Mouse (Mus musculus) left cerebral cortex, postnatal 25 days (tissue): ENCODE results near the gene Spaca4. TPM values are rescaled to one million over a fixed set of nuclear protein-coding genes. Genes with fewer than 3 reads are reported as not detected.

ENCODE experiments used
- DNase-seq, 2 experiments: peaks; one replicate each; pipeline ENCODE4 v3.0.0; 2022; ENCODE audit warnings: low spot score in 2 of 2, mixed read lengths in 1 of 2
- intact Hi-C: fragments of 180-260 bp; cut with DNase I; formaldehyde crosslinking; loops from one replicate; pipeline ENCODE4 v1.15.1; 2025
- total RNA-seq, 2 experiments: library from RNA; stranded (reverse); gene quantifications; 2 replicates each; pipeline ENCODE4 v1.2.3; 2021

Spaca4 gene
- total RNA-seq, 2 experiments from 2014 or later: not detected

DNA sequence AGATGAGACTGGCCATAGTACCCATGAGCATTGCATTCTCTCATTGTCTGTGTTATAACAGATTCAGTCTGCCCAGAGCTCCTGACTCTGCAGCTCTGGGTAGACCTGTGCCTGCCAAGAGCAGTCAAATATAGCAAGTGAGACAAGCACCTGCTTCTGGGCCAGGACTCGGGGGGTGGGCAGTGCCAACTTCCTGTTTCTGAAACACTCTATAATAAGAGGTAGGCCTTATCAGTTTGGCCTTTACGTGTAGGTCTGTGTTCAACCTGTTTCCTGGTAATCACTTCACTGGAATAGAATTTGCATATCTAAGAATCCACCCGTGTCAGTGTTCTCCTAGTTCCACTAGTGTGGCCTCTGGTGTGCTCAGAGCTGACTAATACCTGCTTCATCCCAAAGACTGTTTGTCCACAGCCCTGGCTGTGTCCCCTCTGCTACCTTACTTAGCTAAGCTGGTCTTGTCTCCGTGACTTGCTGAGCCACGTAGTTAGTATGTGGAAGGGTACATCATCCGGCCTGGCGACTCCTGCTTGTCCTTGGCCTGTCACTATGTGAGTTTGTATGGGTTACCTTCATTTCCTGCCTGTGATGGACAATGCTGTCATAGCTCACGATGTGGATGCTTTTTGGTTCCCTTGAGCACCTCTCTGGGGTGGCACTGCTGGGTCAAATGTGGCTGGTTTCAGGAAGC, 44.4 kb downstream of the Spaca4 start:
- no peak for DNase-seq
- intact Hi-C loops: loop anchor here (5.0 kb wide), 2 partner anchors 74 to 89 kb away; no protein-coding TSS in a partner anchor

DNA sequence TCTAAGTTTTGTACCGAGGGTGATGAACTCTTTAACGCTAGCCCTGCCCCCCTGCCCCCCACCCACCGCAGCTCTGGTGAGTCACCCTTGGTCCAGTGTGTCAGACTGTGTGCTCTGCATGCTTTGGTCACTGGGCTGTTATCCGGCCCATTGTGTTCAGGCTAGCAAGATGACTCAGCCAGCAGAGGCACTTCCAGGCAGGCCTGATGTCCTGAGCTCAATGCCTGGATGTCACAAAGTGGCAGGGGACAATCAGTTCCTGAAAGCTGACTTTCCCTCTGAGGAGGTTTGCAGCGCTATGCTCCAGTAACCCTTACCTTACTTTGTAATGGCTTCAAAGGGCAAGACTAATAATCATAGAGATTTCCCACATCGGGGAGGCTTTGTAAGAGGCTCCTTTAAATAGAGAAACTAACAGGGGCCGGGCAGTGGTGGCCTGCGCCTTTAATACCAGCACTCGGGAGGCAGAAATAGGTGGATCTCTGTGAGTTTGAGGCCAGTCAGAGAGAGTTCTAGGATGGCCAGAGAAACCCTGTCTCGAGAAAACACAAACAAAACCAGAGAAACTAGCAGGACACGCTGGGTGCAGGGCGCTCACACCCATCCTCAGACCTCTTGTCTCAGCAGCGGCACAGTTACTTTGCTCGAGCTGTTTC, 45.5 kb downstream of the Spaca4 start:
- no peak for DNase-seq

DNA sequence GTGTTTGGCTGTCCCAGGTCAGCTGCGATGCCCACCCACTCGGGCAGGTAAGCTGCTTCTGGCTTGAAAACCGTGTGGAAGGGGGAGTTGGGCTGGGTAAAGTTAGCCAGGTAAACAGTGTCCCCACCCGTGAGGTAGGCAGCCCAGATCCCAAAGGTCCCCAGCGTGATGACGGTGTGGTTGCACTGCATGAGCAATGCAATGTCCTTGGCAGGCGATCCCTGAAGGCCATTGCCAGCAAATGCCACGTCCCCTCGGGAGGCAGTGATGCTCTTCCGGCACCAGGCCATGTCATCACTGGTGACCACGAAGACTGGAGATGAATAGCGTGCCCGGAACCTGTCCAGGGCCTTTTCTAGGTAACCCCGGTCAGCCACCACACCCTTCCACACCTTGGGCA, 47.1 kb downstream of the Spaca4 start:
- intact Hi-C loops: no loop called here
- no peak for DNase-seq

More for the DNA sequence above, 45.5 kb downstream of the Spaca4 start:
- intact Hi-C loops: loop anchor here (5.0 kb wide), 2 partner anchors 73 to 88 kb away; no protein-coding TSS in a partner anchor

DNA sequence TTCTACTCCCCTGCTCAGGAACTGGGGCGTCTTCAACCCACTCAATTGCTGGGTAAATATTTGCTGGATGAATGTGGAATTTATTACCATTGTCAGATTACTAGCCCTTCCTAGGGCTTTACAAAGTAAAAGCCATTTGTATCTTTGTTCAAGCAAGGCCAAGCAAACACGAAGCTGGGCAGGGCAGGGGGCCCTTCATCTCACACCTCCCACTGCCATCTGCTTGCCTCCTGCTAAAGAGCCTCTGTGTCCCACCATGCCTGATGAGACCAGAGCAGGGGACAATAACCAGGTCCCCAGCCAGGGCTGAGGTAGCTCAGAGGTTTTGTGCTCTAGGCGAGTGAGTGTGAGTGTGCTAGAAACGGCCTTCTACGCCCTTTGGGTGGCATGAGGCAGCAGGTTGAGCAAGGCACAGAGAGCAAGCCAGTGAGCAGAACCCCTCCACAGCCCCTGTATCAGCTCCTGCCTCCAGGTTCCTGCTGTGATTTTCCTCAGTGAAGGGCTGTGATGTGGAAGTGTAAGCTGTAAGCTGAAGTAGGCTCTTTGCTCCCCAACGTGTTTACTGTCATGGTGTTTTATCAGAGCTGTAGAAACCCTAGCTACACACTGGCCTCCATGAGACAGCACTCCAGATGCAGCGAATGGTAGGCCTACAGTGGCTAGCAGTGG, 47.9 kb downstream of the Spaca4 start:
- no peak for DNase-seq
- intact Hi-C loops: no loop called here

Other genes with a start within 250 kb of the Spaca4 start
- not detected for gene Tulp2, start 243.9 kb downstream of the Spaca4 start, total RNA-seq
- under 1 TPM in 1 of 2 experiments, not detected in 1; 0.73 TPM for gene Gm45808, start 239.0 kb downstream of the Spaca4 start, total RNA-seq
- 1 to 10 TPM; 2.7 to 4.0 TPM for gene Dhdh, start 237.0 kb downstream of the Spaca4 start, total RNA-seq
- gene Nucb1, start 215.4 kb downstream of the Spaca4 start, total RNA-seq: 100 to 1,000 TPM; 103 to 105 TPM
- gene Ppp1r15a, start 199.5 kb downstream of the Spaca4 start, total RNA-seq: 10 to 100 TPM; 22.0 to 22.2 TPM
- 1 to 10 TPM; 1.2 to 2.7 TPM for gene Plekha4, start 199.5 kb downstream of the Spaca4 start, total RNA-seq
- gene Hsd17b14, start 170.9 kb downstream of the Spaca4 start, total RNA-seq: under 1 TPM in 1 of 2 experiments, not detected in 1; 0.25 TPM
- 10 to 100 TPM; 23.0 to 23.6 TPM for gene Bcat2, start 155.7 kb downstream of the Spaca4 start, total RNA-seq
- not detected for gene Fgf21, start 110.3 kb downstream of the Spaca4 start, total RNA-seq
- under 1 TPM in 1 of 2 experiments, not detected in 1; 0.21 TPM for gene Fut1, start 108.5 kb downstream of the Spaca4 start, total RNA-seq
- not detected for gene Izumo1, start 104.0 kb downstream of the Spaca4 start, total RNA-seq
- gene Rasip1, start 98.3 kb downstream of the Spaca4 start, total RNA-seq: 1 to 10 TPM; 8.1 to 8.2 TPM
- gene Mamstr, start 85.8 kb downstream of the Spaca4 start, total RNA-seq: 1 to 10 TPM; 2.4 to 3.6 TPM
- gene Fut2, start 59.4 kb downstream of the Spaca4 start, total RNA-seq: under 1 TPM in 1 of 2 experiments, not detected in 1; 0.21 TPM
- 1 to 10 TPM; 3.4 to 3.5 TPM for gene Ntn5, start 41.8 kb downstream of the Spaca4 start, total RNA-seq
- gene Sec1, start 31.4 kb downstream of the Spaca4 start, total RNA-seq: under 1 TPM; 0.37 to 0.48 TPM
- 100 to 1,000 TPM; 184 to 223 TPM for gene Car11, start 26.0 kb downstream of the Spaca4 start, total RNA-seq
- gene Dbp, start 20.7 kb downstream of the Spaca4 start, total RNA-seq: 100 to 1,000 TPM in 1 of 2 experiments, 10 to 100 TPM in 1; 66.2 to 147 TPM
- 100 to 1,000 TPM; 315 to 323 TPM for gene Rpl18, start 10.4 kb downstream of the Spaca4 start, total RNA-seq
- 10 to 100 TPM; 29.7 to 29.8 TPM for gene Sphk2, start 7.8 kb downstream of the Spaca4 start, total RNA-seq
- gene Fam83e, start 4.6 kb downstream of the Spaca4 start, total RNA-seq: under 1 TPM; 0.11 to 0.23 TPM
- gene Lmtk3, start 57.9 kb upstream of the Spaca4 start, total RNA-seq: 100 to 1,000 TPM; 220 to 235 TPM
- gene Sult2b1, start 58.9 kb upstream of the Spaca4 start, total RNA-seq: 10 to 100 TPM in 1 of 2 experiments, 1 to 10 TPM in 1; 8.6 to 12.4 TPM
- gene Cyth2, start 88.8 kb upstream of the Spaca4 start, total RNA-seq: 100 to 1,000 TPM; 204 to 210 TPM
- 1 to 10 TPM; 2.6 to 2.7 TPM for gene Kcnj14, start 99.0 kb upstream of the Spaca4 start, total RNA-seq
- 10 to 100 TPM; 21.0 to 23.2 TPM for gene Grwd1, start 105.1 kb upstream of the Spaca4 start, total RNA-seq
- 10 to 100 TPM; 81.2 to 84.0 TPM for gene Kdelr1, start 147.0 kb upstream of the Spaca4 start, total RNA-seq
- 10 to 100 TPM; 10.9 TPM for gene Grin2d, start 152.6 kb upstream of the Spaca4 start, total RNA-seq
- gene Syngr4, start 170.9 kb upstream of the Spaca4 start, total RNA-seq: not detected
- 10 to 100 TPM; 17.6 to 20.1 TPM for gene Tmem143, start 171.1 kb upstream of the Spaca4 start, total RNA-seq
- gene Emp3, start 195.6 kb upstream of the Spaca4 start, total RNA-seq: 1 to 10 TPM; 6.6 to 7.2 TPM
- gene Ccdc114, start 198.3 kb upstream of the Spaca4 start, total RNA-seq: 1 to 10 TPM; 1.6 to 2.9 TPM